Comparison of ENCODE assay signal across 8 mouse cellular contexts in genomic region chr12:117158950-117159668, GRCm38 (mm10).
DNase-seq lines count a peak whose midpoint lies in the region; ATAC-seq lines count a peak whose summit lies in the region.

No protein-coding gene starts in this region.

- DNase-seq in embryonic facial prominence, embryonic 11.5 days (ENCODE audit: low spot score) = no peak
- no peak for DNase-seq in cerebellum, postnatal 36 days
- no peak for DNase-seq in cerebellum, adult 11-12 months
- DNase-seq in gastrocnemius, adult 8-10 months (ENCODE audit: low spot score in 2 of 2) = no peak

- H3K36me3 ChIP-seq in intestine, embryonic 15.5 days = no peaks in the 10 kb centered on the region
- no peaks in the 10 kb centered on the region for H3K36me3 ChIP-seq in intestine, embryonic 16.5 days (ENCODE audit: control insufficient read depth, insufficient read depth, low read length)
- H3K36me3 ChIP-seq in embryonic facial prominence, embryonic 11.5 days (replicated peaks; ENCODE audit: control insufficient read depth, insufficient read depth, low read depth, low read length) = no peaks in the 10 kb centered on the region
- peaks cover 6% of the 10 kb centered on the region; the same call in 1 of the 2 replicates for H3K36me3 ChIP-seq in hindbrain, embryonic 15.5 days
- H3K36me3 ChIP-seq in neural tube, embryonic 12.5 days = no peaks in the 10 kb centered on the region

- H3K4me3 ChIP-seq in intestine, embryonic 15.5 days (replicated peaks) = no peak overlapping the region
- no peak overlapping the region for H3K4me3 ChIP-seq in intestine, embryonic 16.5 days (ENCODE audit: low read length)
- no peak overlapping the region for H3K4me3 ChIP-seq in embryonic facial prominence, embryonic 11.5 days (ENCODE audit: low read depth, low read length)
- H3K4me3 ChIP-seq in hindbrain, embryonic 15.5 days = no peak overlapping the region
- no peak overlapping the region for H3K4me3 ChIP-seq in neural tube, embryonic 12.5 days

- H3K9ac ChIP-seq in intestine, embryonic 15.5 days = no peak overlapping the region
- no peak overlapping the region for H3K9ac ChIP-seq in intestine, embryonic 16.5 days (ENCODE audit: low read depth, low read length)
- H3K9ac ChIP-seq in embryonic facial prominence, embryonic 11.5 days (replicated peaks; ENCODE audit: low read length) = no peak overlapping the region
- no peak overlapping the region for H3K9ac ChIP-seq in hindbrain, embryonic 15.5 days
- no peak overlapping the region for H3K9ac ChIP-seq in neural tube, embryonic 12.5 days

- H3K9me3 ChIP-seq in intestine, embryonic 15.5 days = no peaks in the 10 kb centered on the region
- no peaks in the 10 kb centered on the region for H3K9me3 ChIP-seq in intestine, embryonic 16.5 days (ENCODE audit: control insufficient read depth, low read length)
- H3K9me3 ChIP-seq in embryonic facial prominence, embryonic 11.5 days (replicated peaks; ENCODE audit: control insufficient read depth, low read length) = no peaks in the 10 kb centered on the region
- no peaks in the 10 kb centered on the region for H3K9me3 ChIP-seq in hindbrain, embryonic 15.5 days
- H3K9me3 ChIP-seq in neural tube, embryonic 12.5 days = no peaks in the 10 kb centered on the region

- 0 out of 2 replicates have a peak, but pooled peaks have one; percentile 44 for ATAC-seq in intestine, embryonic 15.5 days
- no peak for ATAC-seq in intestine, embryonic 16.5 days
- ATAC-seq in embryonic facial prominence, embryonic 11.5 days (replicated peaks; ENCODE audit: insufficient number of reproducible peaks, low FRiP score, low TSS enrichment, low read depth) = peak; percentile 35; the same call in 1 of the 2 replicates
- ATAC-seq in hindbrain, embryonic 15.5 days (ENCODE audit: low FRiP score, low read depth) = peak; percentile 43
- ATAC-seq in neural tube, embryonic 12.5 days (ENCODE audit: low FRiP score, low read depth) = no peak

- 22% methylated on average over 17 of the region's 17 CpGs for WGBS in intestine, embryonic 15.5 days
- WGBS in intestine, embryonic 16.5 days = 15% methylated on average over 17 of the region's 17 CpGs
- WGBS in embryonic facial prominence, embryonic 11.5 days = 12% methylated on average over 17 of the region's 17 CpGs
- 22% methylated on average over 17 of the region's 17 CpGs for WGBS in hindbrain, embryonic 15.5 days
- WGBS in neural tube, embryonic 12.5 days = 17% methylated on average over 17 of the region's 17 CpGs

- H3K4me2 ChIP-seq in intestine, embryonic 15.5 days (replicated peaks) = no peak overlapping the region
- no peak overlapping the region for H3K4me2 ChIP-seq in intestine, embryonic 16.5 days (ENCODE audit: low read depth, low read length)
- peak overlapping the region; percentile 34; the same call in 1 of the 2 replicates for H3K4me2 ChIP-seq in embryonic facial prominence, embryonic 11.5 days (ENCODE audit: low read depth, low read length)
- H3K4me2 ChIP-seq in hindbrain, embryonic 15.5 days = peak overlapping the region; percentile 90
- peak overlapping the region; percentile 60 for H3K4me2 ChIP-seq in neural tube, embryonic 12.5 days (replicated peaks)

- peaks cover 7% of the 10 kb centered on the region; the same call in 1 of the 2 replicates for H3K4me1 ChIP-seq in intestine, embryonic 15.5 days (replicated peaks)
- H3K4me1 ChIP-seq in intestine, embryonic 16.5 days (ENCODE audit: control insufficient read depth, insufficient read depth, low read length) = peaks cover 17% of the 10 kb centered on the region
- peaks cover 8% of the 10 kb centered on the region for H3K4me1 ChIP-seq in embryonic facial prominence, embryonic 11.5 days (ENCODE audit: control insufficient read depth, insufficient read depth, low read length)
- H3K4me1 ChIP-seq in hindbrain, embryonic 15.5 days (replicated peaks) = peaks cover 71% of the 10 kb centered on the region
- H3K4me1 ChIP-seq in neural tube, embryonic 12.5 days = peaks cover 54% of the 10 kb centered on the region

- H3K27ac ChIP-seq in intestine, embryonic 15.5 days = no peak overlapping the region
- no peak overlapping the region for H3K27ac ChIP-seq in intestine, embryonic 16.5 days (ENCODE audit: low read length)
- no peak overlapping the region for H3K27ac ChIP-seq in embryonic facial prominence, embryonic 11.5 days (replicated peaks; ENCODE audit: low read depth, low read length)
- H3K27ac ChIP-seq in hindbrain, embryonic 15.5 days (replicated peaks) = 0 out of 2 replicates have a peak overlapping the region, but pooled peaks have one; percentile 6
- no peak overlapping the region for H3K27ac ChIP-seq in neural tube, embryonic 12.5 days

- H3K27me3 ChIP-seq in intestine, embryonic 15.5 days (replicated peaks) = peaks cover 72% of the 10 kb centered on the region
- peaks cover 65% of the 10 kb centered on the region for H3K27me3 ChIP-seq in intestine, embryonic 16.5 days (replicated peaks; ENCODE audit: control insufficient read depth, insufficient read depth, low read length)
- H3K27me3 ChIP-seq in embryonic facial prominence, embryonic 11.5 days (ENCODE audit: control insufficient read depth, insufficient read depth, low read length) = peaks cover 47% of the 10 kb centered on the region
- H3K27me3 ChIP-seq in hindbrain, embryonic 15.5 days = peaks cover 2% of the 10 kb centered on the region; the same call in 1 of the 2 replicates
- H3K27me3 ChIP-seq in neural tube, embryonic 12.5 days (replicated peaks) = peaks cover 20% of the 10 kb centered on the region

Comparison
In these comparisons a context has a peak if more than half of its experiments do, and no peak if none do; other contexts are left out.
1. ATAC-seq: peak in intestine, embryonic 15.5 days (single experiment), embryonic facial prominence, embryonic 11.5 days (single experiment) and hindbrain, embryonic 15.5 days (single experiment); none in intestine, embryonic 16.5 days (single experiment) and neural tube, embryonic 12.5 days (single experiment).
2. H3K4me2 ChIP-seq: peak in embryonic facial prominence, embryonic 11.5 days (single experiment), hindbrain, embryonic 15.5 days (single experiment) and neural tube, embryonic 12.5 days (single experiment); none in intestine, embryonic 15.5 days (single experiment) and intestine, embryonic 16.5 days (single experiment).